Mouse (Mus musculus) urinary bladder, adult 18-20 months (tissue): ENCODE results near the gene Prom1.
A peak's percentile ranks its signal among the peaks of the same experiment; 100 is the strongest.
"Not testable (repeated sequence)": the region's sequence is repeated elsewhere in the genome, so short reads cannot be mapped to it uniquely, and the experiment has no call there.

Experiments
- DNase-seq, 2 experiments: peaks; one replicate each; pipeline ENCODE4 v3.0.0; 2022; ENCODE audit warnings: low spot score in 2 of 2, mixed read lengths in 2 of 2

The Prom1 gene

DNA sequence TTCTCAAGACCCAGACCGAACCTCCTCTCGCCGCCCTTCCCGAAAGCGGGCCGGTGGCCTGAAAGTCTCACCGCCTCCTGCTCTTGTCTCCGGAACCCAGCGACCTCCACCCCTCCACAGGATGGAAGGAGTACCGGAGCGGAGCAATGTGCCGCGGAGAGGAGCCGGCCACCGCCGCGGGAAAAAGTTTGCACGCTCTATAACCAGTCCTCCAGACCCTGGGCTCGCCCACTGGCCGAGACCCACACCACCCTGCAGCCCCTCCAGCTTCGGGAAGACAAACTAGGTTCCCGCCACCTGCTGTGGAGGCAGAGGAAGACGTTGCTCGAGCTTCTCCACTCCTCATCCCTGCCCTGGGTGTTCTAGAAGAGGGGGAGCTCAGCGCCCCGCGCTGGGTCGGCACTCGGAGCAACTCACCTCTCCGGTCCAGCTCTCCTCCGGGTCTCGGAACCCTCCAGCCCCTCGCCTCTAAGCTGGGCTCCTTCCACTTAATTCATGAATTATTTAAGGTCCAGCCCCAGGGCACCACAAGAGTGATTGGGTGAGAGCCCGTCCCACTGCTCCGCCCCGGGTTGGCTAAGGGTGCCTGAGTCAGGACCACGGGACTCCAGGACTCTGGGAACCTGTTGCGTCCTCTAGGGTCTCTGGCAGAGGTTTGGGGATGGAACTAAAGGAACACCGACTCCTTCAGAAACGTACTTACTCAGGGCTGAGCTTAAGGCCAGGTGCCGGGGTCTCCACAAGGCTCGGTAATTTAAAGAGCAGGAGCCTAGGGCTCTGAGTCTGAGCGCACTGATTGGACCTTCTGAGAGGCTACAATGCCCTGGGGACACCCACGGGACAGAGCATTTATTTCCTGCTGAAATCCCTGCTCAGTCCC is at the start of gene Prom1:
TSS of gene Prom1 (minus strand) at position 802 of the 880 bp plus-strand sequence.
- DNase-seq = peak in 1 of 2 experiments; percentile 19

DNA sequence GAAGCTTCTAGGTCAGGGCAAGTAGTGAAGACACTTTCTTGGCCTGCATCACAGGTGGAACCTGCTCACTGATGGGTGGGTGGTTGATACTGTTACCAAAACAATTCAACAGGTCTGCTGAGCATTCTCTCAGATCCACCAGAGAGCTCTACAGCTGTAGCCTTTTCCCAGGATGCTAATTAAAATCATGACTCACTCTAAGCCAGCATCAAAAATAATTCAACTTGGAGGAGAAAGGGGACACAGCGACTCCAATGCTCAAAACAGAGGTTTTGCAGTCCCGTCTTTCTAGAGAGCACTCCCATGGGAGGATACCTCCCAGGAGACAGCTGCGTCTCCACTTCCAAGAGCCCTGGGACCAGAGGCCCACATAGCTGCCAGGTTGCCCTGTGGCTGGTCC is 45.9 kb upstream of the Prom1 start:
- DNase-seq = no peak

DNA sequence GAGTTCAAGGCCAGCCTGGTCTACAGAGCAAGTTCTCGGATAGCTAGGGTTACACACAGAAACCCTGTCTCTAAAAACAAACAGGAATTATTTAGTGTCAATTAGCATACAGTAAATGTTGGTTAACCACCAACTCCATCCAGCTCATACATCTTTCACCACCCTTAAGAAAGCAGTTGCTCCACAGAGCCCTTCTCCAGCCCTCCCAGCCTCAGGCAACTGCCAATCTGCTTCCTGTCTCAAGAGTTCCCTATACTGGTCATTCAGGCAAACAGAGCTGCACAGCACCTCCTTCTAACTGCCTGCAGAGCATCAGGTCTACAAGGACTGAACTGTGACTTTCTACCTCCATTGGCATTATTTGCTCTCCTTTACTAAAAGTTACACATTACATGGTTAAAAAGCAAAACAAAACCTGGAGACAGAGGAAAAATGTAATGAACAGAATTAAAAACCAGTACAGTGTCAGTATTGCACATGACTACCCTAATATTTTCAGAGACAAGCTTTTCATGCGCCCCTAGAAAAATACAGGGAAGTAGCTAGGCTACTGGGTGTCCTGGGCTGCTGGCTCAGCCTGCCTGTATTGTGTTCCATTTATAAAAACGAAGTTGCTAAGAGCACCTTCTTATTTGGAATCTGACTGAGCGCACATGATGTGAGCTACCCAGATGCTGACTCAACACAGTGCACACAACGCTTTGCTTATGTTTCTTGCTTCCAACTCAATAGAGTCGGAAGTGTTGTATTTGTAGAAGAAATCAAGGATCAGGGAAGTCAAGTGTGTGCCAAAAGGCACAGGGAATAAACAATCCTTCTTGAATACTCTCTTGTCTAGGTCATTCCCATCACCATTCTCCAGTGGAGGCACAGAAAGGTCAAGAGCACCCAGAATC is 44.9 kb upstream of the Prom1 start:
- DNase-seq = no peak

DNA sequence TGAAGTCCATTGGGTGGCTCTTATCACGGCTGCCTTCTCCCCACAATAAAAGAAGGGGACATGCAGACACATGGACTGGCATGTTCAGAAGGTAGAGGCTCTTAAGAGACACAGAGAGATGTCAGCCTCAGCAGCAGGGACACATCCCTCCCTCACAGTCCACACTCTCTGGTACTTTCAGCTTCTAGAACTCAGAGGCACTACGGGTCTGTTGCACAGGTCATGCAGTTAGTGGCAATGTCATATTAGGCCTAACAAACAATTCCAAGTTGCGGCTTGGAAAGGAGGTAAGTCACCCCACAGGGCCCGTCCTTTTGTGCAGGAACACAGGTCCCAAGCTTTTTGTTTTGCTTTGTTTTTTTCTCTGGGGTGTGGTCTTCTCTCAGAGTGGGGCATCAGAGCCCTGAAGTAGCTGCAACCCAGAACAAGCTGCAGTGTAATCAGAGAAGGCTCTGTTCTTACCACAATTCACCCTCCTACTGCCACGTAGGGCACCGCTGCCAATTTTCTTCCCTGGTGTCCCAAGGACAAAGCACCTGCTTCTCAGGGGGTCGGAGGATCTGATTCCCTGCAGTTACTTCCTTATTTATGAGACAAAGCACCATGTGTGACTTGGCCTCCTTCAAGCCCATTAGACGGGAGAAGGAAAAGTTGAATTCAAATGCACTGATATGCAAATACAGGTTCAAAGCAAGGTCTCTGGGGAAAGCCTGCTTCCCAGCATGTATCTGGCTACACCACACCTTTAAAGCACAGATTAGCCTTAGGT is 41.8 kb upstream of the Prom1 start:
- DNase-seq = no peak

DNA sequence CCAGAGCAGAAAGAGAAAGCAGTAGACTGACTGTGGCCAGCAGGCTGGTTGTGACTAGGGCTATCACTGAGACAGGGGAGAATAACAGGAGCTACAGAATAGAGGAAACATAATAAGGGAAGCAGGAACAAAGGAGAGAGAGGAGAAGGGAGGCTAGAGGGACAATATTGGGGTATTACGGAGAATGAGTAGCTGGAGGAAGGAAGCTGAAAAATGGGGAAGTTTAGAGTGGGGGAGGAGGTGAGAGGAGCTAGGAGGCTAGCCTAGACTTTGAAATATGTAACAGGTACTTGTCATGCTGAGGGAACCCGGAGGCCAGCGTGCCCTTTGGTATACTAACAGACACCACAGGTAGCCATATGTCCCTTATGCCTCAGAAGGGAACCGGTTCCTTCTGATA is 25.7 kb upstream of the Prom1 start:
- DNase-seq = no peak

DNA sequence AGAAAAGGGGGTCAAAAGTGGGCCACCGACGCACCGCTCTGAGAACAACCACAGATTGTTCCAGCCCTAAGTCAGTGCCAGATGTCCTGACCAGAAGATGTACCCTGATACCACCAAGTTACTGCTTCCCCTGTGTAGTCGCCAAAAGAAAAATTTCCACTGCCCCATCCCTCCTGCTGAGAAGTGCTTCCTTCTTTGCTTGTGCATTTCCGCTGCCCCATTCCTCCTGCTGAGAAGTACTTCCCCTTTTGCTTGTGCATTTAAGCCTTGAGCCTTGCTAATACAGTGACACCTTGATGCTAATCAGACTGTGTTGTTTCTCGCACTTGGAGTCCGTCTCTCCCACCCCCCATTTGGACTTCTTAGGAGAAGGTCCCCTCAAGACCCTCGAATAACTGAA is 24.7 kb upstream of the Prom1 start:
- not testable (repeated sequence) for DNase-seq

DNA sequence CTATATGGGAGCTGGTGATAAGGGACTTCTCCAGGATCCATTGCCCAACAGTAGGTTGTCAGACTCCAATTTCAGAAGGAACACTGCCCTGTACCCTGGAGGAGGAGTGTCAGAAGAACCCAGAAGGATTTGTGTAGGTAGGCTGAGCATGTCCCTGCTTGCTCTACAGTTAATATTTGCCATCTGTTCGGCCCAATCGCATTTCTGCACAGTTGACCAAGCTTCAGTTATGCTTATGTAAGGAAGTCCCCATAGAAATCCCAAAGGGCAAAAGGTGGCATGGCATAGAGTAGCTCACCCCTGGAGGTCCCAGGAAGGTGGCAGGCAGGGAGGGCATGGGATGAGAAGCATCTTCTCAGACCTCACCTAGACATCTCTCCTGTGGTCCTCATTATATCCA is 19.6 kb upstream of the Prom1 start:
- DNase-seq = no peak

DNA sequence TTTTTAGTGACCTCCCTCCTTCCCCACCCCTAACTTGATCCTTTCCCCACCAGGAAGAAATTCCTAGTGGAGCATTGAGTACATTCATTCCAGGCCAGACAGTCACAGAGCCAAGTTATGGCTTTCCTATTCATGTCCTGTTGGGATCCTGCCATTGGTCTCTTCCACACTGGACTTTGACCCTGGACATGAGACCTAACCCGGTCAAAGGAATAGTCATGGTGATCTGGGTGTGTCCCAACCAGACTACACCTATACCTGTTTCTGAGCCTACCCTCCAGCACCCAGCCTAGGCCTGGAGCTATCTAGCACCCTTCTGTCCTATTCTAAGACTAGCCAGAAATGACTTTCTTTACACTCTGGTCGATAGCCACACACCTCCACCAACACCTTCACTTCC is 11.3 kb upstream of the Prom1 start:
- DNase-seq = no peak

DNA sequence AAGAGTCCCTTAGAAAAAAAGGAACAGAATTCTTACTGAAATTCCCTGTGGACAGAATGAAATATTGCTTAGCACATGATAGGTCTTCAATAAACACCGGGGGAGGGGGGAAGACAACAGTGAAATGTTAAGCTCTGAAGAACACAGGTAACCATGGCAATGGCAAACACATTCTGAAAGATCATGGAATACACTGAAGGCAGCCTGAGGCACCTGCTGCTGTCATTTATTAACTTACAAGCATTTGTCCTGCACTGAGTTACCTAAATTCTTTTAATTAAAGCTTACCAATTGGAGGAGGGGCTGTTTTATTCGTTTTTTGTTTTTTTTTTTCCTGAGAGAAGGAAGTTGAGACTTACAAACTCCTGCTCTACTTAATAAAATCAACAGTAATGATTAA is 7.3 kb upstream of the Prom1 start:
- no peak for DNase-seq

DNA sequence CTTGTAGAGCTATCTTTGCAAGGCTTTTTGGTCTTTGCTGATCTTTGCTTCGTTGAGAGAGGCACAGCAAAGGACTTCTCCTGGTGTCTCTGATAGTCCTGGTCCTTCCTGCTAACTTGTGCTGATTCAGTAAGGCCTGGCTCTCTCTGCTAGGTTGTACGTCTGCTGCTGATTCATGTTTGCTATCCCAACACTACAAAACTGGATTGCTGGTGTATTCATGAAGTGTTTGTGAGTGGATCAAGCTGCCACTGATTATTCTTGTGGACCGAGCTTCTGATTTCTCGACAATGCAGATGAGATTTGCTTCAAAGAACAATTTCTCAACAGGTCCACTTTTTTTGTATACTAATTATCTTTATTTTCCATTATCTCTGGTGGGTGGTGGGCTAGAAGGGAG is 6.3 kb upstream of the Prom1 start:
- DNase-seq = no peak

DNA sequence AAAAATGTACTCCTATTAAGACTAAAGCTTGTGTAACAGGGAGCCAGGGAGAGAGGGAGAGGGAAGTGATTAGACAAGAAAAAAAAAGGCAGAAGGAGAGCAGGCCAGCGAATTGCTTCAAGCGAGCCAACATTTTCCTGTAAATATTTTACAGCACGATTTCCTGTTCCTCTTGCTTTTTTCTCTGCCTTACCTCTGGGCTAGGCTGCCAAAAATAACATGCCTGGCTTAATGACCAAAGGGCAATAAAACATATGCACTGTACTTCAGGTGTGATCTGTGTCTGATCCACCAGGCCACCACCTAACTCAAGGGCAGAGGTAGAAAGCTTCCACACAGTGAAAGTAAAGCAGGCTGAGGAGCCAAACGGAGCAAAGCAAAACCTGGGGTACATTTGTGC is 3.4 kb upstream of the Prom1 start:
- DNase-seq = no peak

DNA sequence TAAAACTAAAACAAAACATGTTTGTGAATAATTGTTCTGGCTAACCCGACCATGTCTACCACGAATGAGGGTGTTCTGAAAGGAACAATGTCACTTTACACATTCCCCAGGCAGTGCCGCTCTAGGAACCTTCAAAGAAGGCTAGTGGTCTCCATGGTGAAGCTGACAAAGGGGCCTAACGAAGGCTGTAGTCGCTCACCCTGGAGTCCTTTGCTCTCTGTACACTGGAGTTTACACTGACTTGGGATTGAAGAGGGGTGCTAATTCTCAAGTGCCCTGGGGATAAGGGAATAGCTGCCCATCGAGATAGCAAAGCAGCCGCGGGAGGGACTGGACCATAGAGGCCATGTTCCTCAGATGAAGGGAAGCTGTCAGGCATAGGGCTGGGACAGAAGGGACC is 2.9 kb upstream of the Prom1 start:
- no peak for DNase-seq

DNA sequence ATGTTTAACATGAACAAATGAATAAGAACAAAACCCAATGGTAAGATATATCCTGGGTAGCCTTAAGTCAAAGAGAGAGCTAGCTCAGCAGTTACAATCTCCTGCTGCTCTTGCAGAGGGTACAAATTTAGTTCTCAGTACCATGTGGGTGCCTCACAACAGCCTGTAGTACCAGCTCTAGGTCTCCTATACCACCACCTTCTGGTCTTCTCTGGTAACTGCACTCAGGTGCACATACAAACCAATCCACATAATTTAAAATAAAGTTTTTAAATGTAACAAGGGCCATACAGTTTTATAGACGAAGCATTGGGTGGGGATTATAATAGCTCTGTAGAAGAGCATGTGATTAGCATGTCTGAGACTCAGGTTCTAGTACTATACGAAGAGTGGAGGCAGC is 2.3 kb upstream of the Prom1 start:
- DNase-seq = no peak

DNA sequence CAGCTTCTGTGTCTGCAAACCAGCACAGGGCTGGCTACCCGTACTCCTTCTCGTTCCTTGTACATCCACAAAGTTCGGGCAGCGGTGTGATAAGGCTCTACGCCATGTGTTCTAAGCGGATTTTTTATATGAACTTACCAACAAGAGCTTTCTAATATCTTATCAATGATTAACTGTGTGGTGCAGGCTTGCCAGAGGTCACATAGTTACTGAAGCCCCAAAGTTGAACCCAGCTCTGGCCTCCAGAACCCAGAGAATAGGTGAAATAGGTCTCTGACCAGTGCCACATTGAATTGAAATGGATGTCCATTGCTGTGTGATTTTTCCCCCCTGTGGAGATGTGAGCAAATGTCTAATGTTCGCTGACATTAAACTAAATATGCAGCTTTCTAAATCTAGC is 1.3 kb upstream of the Prom1 start:
- no peak for DNase-seq

DNA sequence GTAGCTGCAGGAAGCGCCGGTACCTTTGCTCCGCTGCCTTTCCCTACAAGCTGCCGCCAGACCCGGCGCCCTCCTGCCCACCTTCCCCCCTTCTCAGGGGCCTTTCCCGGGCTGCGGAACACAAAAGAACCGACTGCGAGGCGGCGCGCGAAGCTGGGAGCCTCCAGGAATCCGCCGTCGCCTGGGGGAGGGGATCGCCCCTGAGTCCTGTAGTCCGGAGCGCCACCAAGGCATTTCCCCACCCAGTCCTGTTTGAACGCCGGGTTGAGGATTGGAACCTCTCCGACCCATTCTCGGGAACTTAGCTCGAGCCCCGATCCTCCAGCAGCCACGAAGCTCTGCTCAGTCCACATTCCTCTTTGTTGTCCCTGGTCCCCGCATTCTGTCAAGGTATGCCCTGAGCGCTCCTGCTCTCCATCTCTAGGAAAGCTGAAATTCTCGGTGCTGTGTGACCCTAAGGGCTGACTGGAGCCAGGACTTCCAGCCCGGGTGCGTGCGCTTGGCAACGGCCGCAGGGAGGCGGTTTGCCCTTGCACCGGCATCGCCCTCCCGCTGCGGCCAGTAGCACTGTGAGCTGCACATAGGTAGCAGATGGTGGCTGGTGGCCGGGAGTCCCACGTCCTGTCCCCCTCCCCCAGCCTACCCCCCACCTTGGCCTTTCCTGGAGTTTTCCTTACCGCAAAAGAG is 1.1 kb downstream of the Prom1 start:
- DNase-seq = peak in 1 of 2 experiments; percentile 29

DNA sequence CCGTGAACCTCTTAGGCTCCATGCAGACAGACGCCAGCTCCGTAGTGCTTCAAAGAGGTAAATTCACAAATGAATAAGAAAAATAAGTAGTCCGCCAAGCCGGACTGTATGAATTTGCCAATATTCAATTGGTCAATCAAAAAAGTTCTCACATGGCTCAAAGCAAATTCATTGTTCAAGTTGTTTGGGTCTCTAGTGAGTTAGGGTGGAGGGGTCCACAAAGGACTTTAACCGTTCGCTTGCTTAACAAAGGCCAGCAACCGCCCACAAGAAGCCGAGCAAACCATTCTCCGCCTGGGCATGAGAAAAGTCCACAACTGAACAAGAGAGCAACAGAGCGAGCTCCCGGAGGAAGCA is 1.7 kb downstream of the Prom1 start:
- no peak for DNase-seq

DNA sequence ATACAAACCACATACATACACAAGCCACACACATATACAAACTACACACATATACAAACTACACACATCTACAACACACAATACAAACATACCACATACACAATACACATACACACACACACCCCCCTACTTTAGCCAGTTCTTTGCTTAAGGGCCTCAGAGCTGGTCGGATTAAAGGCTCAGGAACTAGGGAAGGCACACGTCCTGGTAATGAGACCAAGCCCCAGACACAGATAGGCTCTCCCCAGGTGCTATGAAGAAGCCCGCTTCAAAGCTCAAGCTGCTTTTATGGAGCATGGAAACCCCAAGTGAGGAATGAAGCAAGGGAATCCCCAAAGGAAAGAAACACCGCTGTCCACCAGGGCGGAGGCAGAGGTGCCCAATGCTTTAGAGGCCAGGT is 4.8 kb downstream of the Prom1 start:
- DNase-seq = no peak

DNA sequence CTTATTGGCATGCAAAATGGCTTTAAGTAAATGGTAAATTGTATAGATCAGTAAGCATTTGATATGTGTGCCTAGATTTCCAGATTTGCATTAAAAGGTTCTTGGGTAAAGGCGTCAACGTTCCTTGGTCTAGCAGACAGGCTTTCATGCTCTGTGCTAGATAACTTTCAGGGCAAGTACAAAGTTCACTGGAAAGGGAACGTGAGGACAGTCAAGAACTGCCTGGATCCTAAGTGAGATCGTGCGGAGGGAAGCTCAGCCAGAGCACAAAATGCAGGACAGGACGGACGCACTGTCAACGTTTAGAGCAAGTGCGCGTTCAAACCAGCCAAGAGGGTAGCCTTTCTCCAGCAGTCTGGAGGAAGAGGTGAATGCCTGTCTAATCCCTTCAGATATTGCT is 5.7 kb downstream of the Prom1 start:
- DNase-seq = no peak

DNA sequence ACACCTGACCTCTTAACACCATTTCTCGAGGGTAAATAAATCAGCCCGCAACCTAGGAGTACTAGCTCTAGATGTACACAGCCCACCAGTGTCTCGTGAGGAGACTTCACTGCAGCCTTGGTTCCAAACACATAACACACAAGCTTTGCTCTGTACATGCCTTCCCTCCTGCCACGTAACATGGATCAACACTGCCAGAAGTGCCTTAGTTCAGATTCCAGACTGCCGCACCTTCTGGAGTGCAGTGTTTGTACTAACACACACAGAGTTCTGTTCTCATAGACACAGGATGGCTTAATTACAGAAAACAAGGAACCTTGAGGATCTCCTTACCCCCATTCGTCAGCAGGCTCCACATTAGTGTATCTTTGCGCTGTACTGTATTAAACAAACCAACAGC is 6.1 kb downstream of the Prom1 start:
- no peak for DNase-seq

DNA sequence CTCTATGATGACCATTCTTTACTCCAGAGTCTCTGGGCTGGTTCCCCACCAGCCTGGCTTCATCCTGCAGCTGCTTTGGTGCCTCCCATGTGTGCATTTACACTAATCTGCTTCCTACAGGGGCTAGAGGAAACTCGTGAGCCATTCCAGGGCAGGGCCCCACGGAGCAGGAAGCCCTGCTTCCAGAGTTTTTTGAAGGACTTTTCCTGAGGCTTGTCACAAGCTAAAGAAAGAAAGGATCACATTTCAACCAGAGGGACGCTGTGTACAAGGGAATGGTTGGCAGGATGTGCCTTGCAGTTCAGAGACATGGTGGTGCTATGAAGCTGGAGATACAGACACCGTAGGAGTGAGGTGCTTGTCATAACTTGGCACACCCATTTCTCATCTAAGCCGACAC is 14.8 kb downstream of the Prom1 start:
- DNase-seq = no peak

DNA sequence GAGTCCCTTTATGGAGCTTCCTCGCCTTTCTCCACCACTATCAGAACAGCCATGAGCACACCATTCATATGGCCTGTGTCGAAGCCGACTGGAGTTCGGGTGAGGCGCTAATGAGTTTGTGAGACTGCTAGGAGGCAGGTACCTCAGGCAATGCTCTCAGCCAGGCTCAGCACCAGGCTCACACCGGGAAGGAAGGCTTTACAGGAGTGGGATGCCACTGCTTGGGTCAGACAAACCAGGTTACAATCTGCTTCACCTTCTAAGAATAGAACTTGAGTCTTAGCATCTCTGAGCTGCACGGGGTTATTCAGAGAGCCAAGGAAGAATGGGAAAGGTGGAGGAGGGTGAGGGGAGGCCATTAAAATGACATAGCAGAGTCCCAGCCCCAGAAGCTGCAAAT is 16.0 kb downstream of the Prom1 start:
- DNase-seq = no peak

DNA sequence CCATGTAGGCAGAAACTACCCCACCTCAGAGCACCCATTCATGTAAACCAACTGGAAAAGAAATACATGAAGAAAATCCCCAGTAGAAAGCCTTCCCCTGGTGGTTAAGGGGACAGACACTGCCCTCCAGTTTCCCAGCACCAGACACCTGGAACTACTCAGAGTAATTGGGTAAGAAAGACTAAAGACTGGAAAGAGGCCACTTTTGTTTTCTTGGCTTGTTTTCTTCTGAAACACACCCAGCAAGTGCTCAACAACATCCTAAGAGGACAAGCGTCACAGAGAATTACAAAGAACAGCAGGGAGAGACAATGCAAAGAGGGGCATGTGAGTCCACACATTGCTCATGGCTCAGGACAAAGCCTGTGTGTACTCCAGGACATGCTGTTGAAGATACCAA is 20.7 kb downstream of the Prom1 start:
- no peak for DNase-seq
